Mouse (Mus musculus): ENCODE measurements around the gene Card19. TPM values are rescaled to one million over a fixed set of nuclear protein-coding genes. Genes with fewer than 3 reads are reported as not detected.

Gene Card19
- polyA plus RNA-seq, 1 experiment = 83.0 TPM

Other genes with a start within 250 kb of the Card19 start
- gene Fam120a, start 248.0 kb downstream of the Card19 start, polyA plus RNA-seq (2012; rRNA removed) = 78.1 and 114 TPM in 2 replicates
- 12.6 and 14.8 TPM in 2 replicates for gene Wnk2, start 68.0 kb downstream of the Card19 start, polyA plus RNA-seq (2012; rRNA removed)
- gene Ninj1, start 28.6 kb downstream of the Card19 start, polyA plus RNA-seq (2012; rRNA removed) = 53.9 and 64.2 TPM in 2 replicates
- 5.5 and 6.2 TPM in 2 replicates for gene Susd3, start 32.7 kb upstream of the Card19 start, polyA plus RNA-seq (2012; rRNA removed)
- 2.6 and 3.0 TPM in 2 replicates for gene Fgd3, start 104.3 kb upstream of the Card19 start, polyA plus RNA-seq (2012; rRNA removed)
- 6.4 and 9.4 TPM in 2 replicates for gene Bicd2, start 125.5 kb upstream of the Card19 start, polyA plus RNA-seq (2012; rRNA removed)
- gene Ippk, start 205.2 kb upstream of the Card19 start, polyA plus RNA-seq (2012; rRNA removed) = 7.7 and 8.1 TPM in 2 replicates

All from large intestine, adult 2 months (tissue).